Mouse (Mus musculus) testis, adult 2 months (tissue): ENCODE measurements at regions not wholly inside any gene's neighbourhood (a gene's known extent, or its start where the extent isn't known, plus 50 kb on each side); places are given as distances from the start of the nearest gene placed in this dataset.

Source experiments
- H3K27ac ChIP-seq: fragments of 200-500 bp; 2 replicates; pipeline ENCODE4 v1.5.1; 2012; ENCODE audit warnings: low read depth, low read length; ENCODE audit not compliant: control insufficient read depth, insufficient read depth
- H3K27me3 ChIP-seq: fragments of 200-500 bp; 2 replicates; pipeline ENCODE4 v1.6.1; 2012; ENCODE audit warnings: mild to moderate bottlenecking, low read length, moderate library complexity; ENCODE audit not compliant: control insufficient read depth, insufficient read depth
- H3K36me3 ChIP-seq: fragments of 200-500 bp; 2 replicates; pipeline ENCODE4 v1.6.1; 2012; ENCODE audit warnings: mild to moderate bottlenecking, low read length; ENCODE audit not compliant: control insufficient read depth, insufficient read depth
- H3K4me1 ChIP-seq: fragments of 200-500 bp; 2 replicates; pipeline ENCODE4 v1.6.1; 2012; ENCODE audit warnings: low read length; ENCODE audit not compliant: control insufficient read depth, insufficient read depth
- H3K4me3 ChIP-seq: fragments of 200-500 bp; 2 replicates; pipeline ENCODE4 v1.5.1; 2012; ENCODE audit warnings: low read depth, mild to moderate bottlenecking, low read length, moderate library complexity, mixed read lengths; ENCODE audit not compliant: control insufficient read depth
- CTCF ChIP-seq: fragments of 200-500 bp; IDR thresholded peaks from 2 replicates; pipeline ENCODE4 v1.5.1; 2012; ENCODE audit warnings: low read depth, mild to moderate bottlenecking, inconsistent platforms, low read length, moderate library complexity; ENCODE audit not compliant: control insufficient read depth, insufficient read depth, insufficient replicate concordance
- POLR2A ChIP-seq: fragments of 200-500 bp; IDR thresholded peaks from 2 replicates; pipeline ENCODE4 v1.6.1; 2012; ENCODE audit warnings: low read depth, mild to moderate bottlenecking, inconsistent platforms, low read length, moderate library complexity; ENCODE audit not compliant: control insufficient read depth

- TF ChIP-seq POLR2A: no peak
- no peak for TF ChIP-seq CTCF
- Histone ChIP-seq H3K27me3 (no peaks in the 10 kb centered on the region), H3K4me3 (no peak overlapping the region), H3K36me3 (no peaks in the 10 kb centered on the region), H3K4me1 (no peaks in the 10 kb centered on the region), H3K27ac (no peak overlapping the region)
Measured at GRCm38 (mm10) chr5:28859604-28860371, 336.0 kb upstream of the Rnf32 start.

- H3K27me3 ChIP-seq: no peaks in the 10 kb centered on the region
- no peaks in the 10 kb centered on the region for H3K36me3 ChIP-seq
- H3K27ac ChIP-seq: no peak overlapping the region
- no peak overlapping the region for H3K4me3 ChIP-seq
- H3K4me1 ChIP-seq: no peaks in the 10 kb centered on the region
- TF ChIP-seq POLR2A: no peak
- no peak for TF ChIP-seq CTCF
Measured at GRCm38 (mm10) chr5:28838141-28838925, 357.5 kb upstream of the Rnf32 start.

GRCm38 (mm10) chr5:28819091-28819490 is 352.0 kb upstream of the Shh start:
- Histone ChIP-seq H3K4me1 (no peaks in the 10 kb centered on the region), H3K36me3 (no peaks in the 10 kb centered on the region), H3K27me3 (no peaks in the 10 kb centered on the region), H3K27ac (no peak overlapping the region), H3K4me3 (no peak overlapping the region)
- TF ChIP-seq CTCF (no peak), POLR2A (no peak)

- Histone ChIP-seq H3K4me3 (no peak overlapping the region), H3K27ac (no peak overlapping the region), H3K27me3 (no peaks in the 10 kb centered on the region), H3K36me3 (no peaks in the 10 kb centered on the region), H3K4me1 (no peaks in the 10 kb centered on the region)
- no peak for TF ChIP-seq CTCF
- TF ChIP-seq POLR2A: no peak
Measured at GRCm38 (mm10) chr5:28807950-28808349, 340.9 kb upstream of the Shh start.

- no peak for TF ChIP-seq CTCF
- TF ChIP-seq POLR2A: no peak
- Histone ChIP-seq H3K27ac (no peak overlapping the region), H3K36me3 (no peaks in the 10 kb centered on the region), H3K27me3 (no peaks in the 10 kb centered on the region), H3K4me3 (no peak overlapping the region), H3K4me1 (no peaks in the 10 kb centered on the region)
Measured at GRCm38 (mm10) chr5:28799464-28799863, 332.4 kb upstream of the Shh start.

GRCm38 (mm10) chr5:28798361-28798760 is 331.3 kb upstream of the Shh start:
- Histone ChIP-seq H3K4me1 (no peaks in the 10 kb centered on the region), H3K27ac (no peak overlapping the region), H3K36me3 (no peaks in the 10 kb centered on the region), H3K27me3 (no peaks in the 10 kb centered on the region), H3K4me3 (no peak overlapping the region)
- TF ChIP-seq CTCF: no peak
- TF ChIP-seq POLR2A: no peak

- no peak overlapping the region for H3K27ac ChIP-seq
- H3K4me1 ChIP-seq: no peaks in the 10 kb centered on the region
- no peak for TF ChIP-seq POLR2A
- TF ChIP-seq CTCF: no peak
- no peaks in the 10 kb centered on the region for H3K36me3 ChIP-seq
- H3K27me3 ChIP-seq: no peaks in the 10 kb centered on the region
- H3K4me3 ChIP-seq: no peak overlapping the region
Measured at GRCm38 (mm10) chr5:28795130-28795758, 328.2 kb upstream of the Shh start.
